Mouse (Mus musculus) midbrain, embryonic 16.5 days (tissue): Measurements from ENCODE around the gene Lrit2. TPM values are rescaled to one million over a fixed set of nuclear protein-coding genes. Genes with fewer than 3 reads are reported as not detected.

Source experiments
- ATAC-seq: fragments of 200-750 bp; cut with Nextera tagmentation; 2 replicates; pipeline ENCODE4 v1.8.0; 2017; ENCODE audit warnings: moderate TSS enrichment
- H3K27ac ChIP-seq: fragments of 300-500 bp; sonication (generic); 2 replicates; pipeline ENCODE4 v1.5.1; 2014; ENCODE audit warnings: mild to moderate bottlenecking, low read length, mixed read lengths
- H3K27me3 ChIP-seq: fragments of 300-500 bp; sonication (generic); 2 replicates; pipeline ENCODE4 v1.6.1; 2014; ENCODE audit warnings: low read depth, low read length, mixed read lengths; ENCODE audit not compliant: control insufficient read depth, insufficient read depth
- H3K36me3 ChIP-seq: fragments of 300-500 bp; sonication (generic); 2 replicates; pipeline ENCODE4 v1.6.1; 2014; ENCODE audit warnings: mild to moderate bottlenecking, low read length, moderate library complexity, mixed read lengths; ENCODE audit not compliant: control insufficient read depth, insufficient read depth
- H3K4me1 ChIP-seq: fragments of 300-500 bp; sonication (generic); 2 replicates; pipeline ENCODE4 v1.6.1; 2014; ENCODE audit warnings: mild to moderate bottlenecking, low read length, mixed read lengths; ENCODE audit not compliant: control insufficient read depth, insufficient read depth
- H3K4me2 ChIP-seq: fragments of 300-500 bp; sonication (generic); 2 replicates; pipeline ENCODE4 v1.6.1; 2014; ENCODE audit warnings: mild to moderate bottlenecking, low read length, mixed read lengths
- H3K4me3 ChIP-seq: fragments of 300-500 bp; sonication (generic); 2 replicates; pipeline ENCODE4 v1.5.1; 2014; ENCODE audit warnings: low read depth, mild to moderate bottlenecking, low read length, moderate library complexity, mixed read lengths
- H3K9ac ChIP-seq: fragments of 300-500 bp; sonication (generic); 2 replicates; pipeline ENCODE4 v1.6.1; 2014; ENCODE audit warnings: low read depth, low read length, mixed read lengths
- H3K9me3 ChIP-seq: fragments of 300-500 bp; sonication (generic); replicated peaks from 2 replicates; pipeline ENCODE4 v1.6.1; 2014; ENCODE audit warnings: mild to moderate bottlenecking, low read length, mixed read lengths; ENCODE audit not compliant: control insufficient read depth, poor library complexity, severe bottlenecking
- WGBS: fragments of 180-500 bp; shearing (Covaris S2); extraction: QIAGEN DNeasy Blood & Tissue Kit; methylation state at CpG from one replicate; pipeline ENCODE4 v1.1.7; 2014; 5-methylcytosine and 5-hydroxymethylcytosine counted together
- polyA plus RNA-seq: library from polyadenylated mRNA; unstranded; fragments of >200 nt; fragmentation: Nextera tagmentation; extraction: Ambion mirVana; gene quantifications from 2 replicates; pipeline ENCODE4 v1.2.1, GENCODE M21; 2015

The Lrit2 gene
- polyA plus RNA-seq, 1 experiment from 2014 or later, result not detected

DNA sequence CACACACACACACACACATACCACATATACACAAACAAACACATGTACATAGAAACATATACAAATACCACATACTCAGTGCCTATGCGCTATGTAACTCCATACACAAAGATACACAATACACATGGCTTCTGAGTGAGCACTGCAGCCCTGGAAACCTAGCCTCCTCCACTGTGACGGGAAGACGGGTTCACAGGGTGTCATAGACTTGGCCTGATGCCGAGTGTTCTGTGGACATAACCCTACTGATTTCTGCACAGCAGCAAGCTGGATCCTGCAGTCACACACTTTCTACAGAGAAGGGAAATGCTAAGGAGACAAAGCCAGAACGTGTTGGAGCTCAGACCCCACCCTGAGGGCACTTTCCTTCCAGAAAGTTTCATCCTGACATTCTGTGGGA is 37.0 kb downstream of the Lrit2 start:
- H3K27me3 ChIP-seq, result no peaks in the 10 kb centered on the region
- no peak overlapping the region for H3K27ac ChIP-seq
- H3K9ac ChIP-seq, result no peak overlapping the region
- no peak overlapping the region for H3K4me3 ChIP-seq
- no peak for ATAC-seq
- no peak overlapping the region for H3K4me2 ChIP-seq
- H3K36me3 ChIP-seq, result no peaks in the 10 kb centered on the region
- H3K4me1 ChIP-seq, result no peaks in the 10 kb centered on the region
- no peaks in the 10 kb centered on the region for H3K9me3 ChIP-seq
- 60% methylated on average over 5 of the region's 5 CpGs for WGBS

DNA sequence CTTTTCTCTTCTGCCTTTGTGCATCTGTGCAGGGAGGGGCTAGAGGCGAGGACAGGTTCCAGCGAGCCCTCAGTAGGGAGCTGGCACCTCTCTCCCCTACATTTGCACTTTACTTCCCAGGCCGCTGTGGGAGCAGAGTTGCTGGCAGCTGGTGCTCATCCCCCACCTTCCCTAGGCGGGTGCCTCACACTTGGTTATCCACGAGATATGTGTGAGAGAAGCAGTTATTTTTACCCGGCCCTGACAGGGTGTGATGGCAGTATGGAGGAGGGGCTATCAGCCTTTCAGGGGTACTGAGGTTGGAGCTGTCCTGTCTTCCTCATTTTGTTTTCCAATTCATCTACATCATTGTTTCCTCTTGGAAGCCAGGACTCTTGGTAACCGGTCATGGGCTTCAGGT is 38.1 kb downstream of the Lrit2 start:
- H3K4me3 ChIP-seq, result no peak overlapping the region
- no peak overlapping the region for H3K27ac ChIP-seq
- 54% methylated on average over 7 of the region's 7 CpGs for WGBS
- no peak for ATAC-seq
- H3K27me3 ChIP-seq, result no peaks in the 10 kb centered on the region
- no peaks in the 10 kb centered on the region for H3K9me3 ChIP-seq
- no peaks in the 10 kb centered on the region for H3K4me1 ChIP-seq
- H3K9ac ChIP-seq, result no peak overlapping the region
- H3K36me3 ChIP-seq, result no peaks in the 10 kb centered on the region
- no peak overlapping the region for H3K4me2 ChIP-seq

DNA sequence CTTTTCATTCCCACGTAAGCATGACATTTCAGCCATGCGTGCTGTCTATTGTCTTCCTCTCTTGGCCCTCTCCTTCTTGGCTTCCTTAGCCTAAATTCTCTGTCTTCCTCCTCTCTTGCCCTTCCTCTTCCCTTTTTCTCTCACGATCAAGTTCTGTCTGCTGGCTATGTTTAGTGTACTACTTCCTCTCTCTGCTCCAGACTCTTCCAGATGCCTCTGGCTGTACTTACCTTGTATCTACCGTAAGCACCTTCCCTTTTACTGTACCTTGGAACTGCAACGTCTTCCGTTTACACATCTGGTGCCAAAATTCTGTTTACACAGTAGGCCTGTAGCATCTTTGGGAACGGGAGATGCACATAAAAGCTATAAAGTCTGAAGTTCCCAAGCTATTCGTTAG is 41.7 kb downstream of the Lrit2 start:
- 84% methylated on average over 8 of the region's 8 CpGs for WGBS
- H3K36me3 ChIP-seq, result no peaks in the 10 kb centered on the region
- no peak overlapping the region for H3K4me2 ChIP-seq
- no peak overlapping the region for H3K27ac ChIP-seq
- H3K27me3 ChIP-seq, result no peaks in the 10 kb centered on the region
- ATAC-seq, result no peak
- H3K4me1 ChIP-seq, result no peaks in the 10 kb centered on the region
- no peak overlapping the region for H3K9ac ChIP-seq
- no peaks in the 10 kb centered on the region for H3K9me3 ChIP-seq
- H3K4me3 ChIP-seq, result no peak overlapping the region

DNA sequence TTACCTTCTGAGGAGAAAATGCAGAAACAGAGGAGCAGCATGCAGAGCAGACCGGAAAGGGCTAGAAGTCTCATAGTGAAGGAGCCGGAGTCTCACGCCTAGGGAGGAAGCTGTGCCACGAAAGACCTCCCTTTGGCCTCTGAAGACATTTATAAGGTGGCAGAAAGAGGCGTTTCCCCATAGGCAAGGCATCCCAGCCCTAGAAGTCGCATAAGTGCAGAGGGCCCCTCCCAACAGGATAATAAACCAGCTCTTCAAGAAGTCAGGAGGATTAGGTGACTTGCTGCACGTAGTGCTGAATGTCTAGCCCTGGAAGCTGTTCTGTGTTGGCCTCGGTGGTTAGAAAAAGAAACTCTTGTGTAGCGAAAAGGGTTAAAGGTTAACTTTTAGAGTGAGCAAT is 42.2 kb downstream of the Lrit2 start:
- no peak overlapping the region for H3K9ac ChIP-seq
- no peak overlapping the region for H3K4me2 ChIP-seq
- no peaks in the 10 kb centered on the region for H3K9me3 ChIP-seq
- no peaks in the 10 kb centered on the region for H3K36me3 ChIP-seq
- no peak overlapping the region for H3K27ac ChIP-seq
- H3K4me3 ChIP-seq, result no peak overlapping the region
- ATAC-seq, result no peak
- 74% methylated on average over 9 of the region's 9 CpGs for WGBS
- no peaks in the 10 kb centered on the region for H3K27me3 ChIP-seq
- no peaks in the 10 kb centered on the region for H3K4me1 ChIP-seq

DNA sequence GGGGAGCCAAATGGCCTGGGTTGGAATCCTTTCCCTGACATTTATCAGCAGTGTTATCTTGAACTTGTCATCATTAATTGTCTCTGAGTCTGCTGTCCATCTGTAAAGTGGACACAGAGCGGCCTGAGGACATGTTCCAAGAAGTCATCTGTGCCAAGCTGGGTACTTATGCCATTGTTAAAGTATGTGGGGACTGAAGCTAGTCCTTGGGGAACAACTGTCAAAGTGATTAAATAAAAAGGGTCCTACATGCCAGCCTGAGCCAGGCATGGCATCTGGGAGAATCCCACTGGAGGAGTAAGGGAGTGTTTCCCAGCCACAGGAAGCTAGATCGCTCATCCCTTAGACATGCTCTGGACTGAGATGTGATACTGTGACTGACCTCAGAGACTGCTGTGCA is 42.7 kb downstream of the Lrit2 start:
- no peak overlapping the region for H3K9ac ChIP-seq
- no peak overlapping the region for H3K4me2 ChIP-seq
- no peaks in the 10 kb centered on the region for H3K9me3 ChIP-seq
- WGBS, result 93% methylated on average over 2 of the region's 2 CpGs
- H3K4me3 ChIP-seq, result no peak overlapping the region
- no peak for ATAC-seq
- no peak overlapping the region for H3K27ac ChIP-seq
- no peaks in the 10 kb centered on the region for H3K27me3 ChIP-seq
- no peaks in the 10 kb centered on the region for H3K36me3 ChIP-seq
- H3K4me1 ChIP-seq, result no peaks in the 10 kb centered on the region

DNA sequence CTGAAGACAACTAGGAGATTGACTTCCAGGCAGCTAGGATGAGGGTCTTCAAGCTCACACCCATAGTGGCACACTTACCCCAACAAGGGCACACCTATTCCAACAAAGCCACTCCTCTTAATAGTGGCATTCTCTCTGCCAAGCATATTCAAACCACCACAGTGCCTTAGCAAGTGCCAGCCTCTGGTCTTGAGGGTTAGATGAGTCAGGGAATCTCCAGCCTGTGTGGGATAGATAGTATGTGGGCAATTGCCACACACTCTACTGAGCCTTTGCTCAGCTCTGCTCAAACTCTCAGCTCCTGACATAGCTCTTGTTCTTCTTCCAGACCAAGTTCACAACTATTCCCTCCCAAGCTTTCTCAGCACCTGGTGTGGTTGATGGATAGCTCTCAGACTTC is 43.6 kb downstream of the Lrit2 start:
- Histone ChIP-seq H3K9ac (no peak overlapping the region), H3K27ac (no peak overlapping the region), H3K4me2 (no peak overlapping the region), H3K27me3 (no peaks in the 10 kb centered on the region), H3K4me1 (no peaks in the 10 kb centered on the region), H3K36me3 (no peaks in the 10 kb centered on the region), H3K4me3 (no peak overlapping the region), H3K9me3 (no peaks in the 10 kb centered on the region)
- ATAC-seq, result no peak

DNA sequence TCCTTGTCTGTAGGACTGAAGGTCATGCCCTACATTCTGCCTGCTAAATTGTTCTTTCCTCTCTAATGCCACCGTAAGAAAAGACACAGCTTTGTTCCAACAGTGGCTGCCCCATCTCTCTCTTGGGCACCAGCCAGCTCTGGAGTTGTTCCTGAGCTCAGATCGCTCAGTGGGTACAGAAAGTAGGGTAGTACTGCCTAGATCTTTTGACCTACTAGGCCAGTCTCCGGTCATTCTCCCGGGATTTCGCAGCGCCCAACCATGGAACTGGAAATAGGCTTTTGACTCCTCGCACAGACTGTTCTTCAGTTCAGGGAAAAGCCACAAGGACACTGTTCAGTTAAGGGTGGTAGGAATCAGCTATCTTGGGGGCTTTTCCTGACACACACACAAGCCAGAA is 45.2 kb downstream of the Lrit2 start:
- Histone ChIP-seq H3K4me3 (no peak overlapping the region), H3K9me3 (no peaks in the 10 kb centered on the region), H3K27ac (no peak overlapping the region), H3K4me1 (no peaks in the 10 kb centered on the region), H3K9ac (no peak overlapping the region), H3K36me3 (no peaks in the 10 kb centered on the region), H3K27me3 (no peaks in the 10 kb centered on the region), H3K4me2 (no peak overlapping the region)
- 92% methylated on average over 7 of the region's 7 CpGs for WGBS
- no peak for ATAC-seq

DNA sequence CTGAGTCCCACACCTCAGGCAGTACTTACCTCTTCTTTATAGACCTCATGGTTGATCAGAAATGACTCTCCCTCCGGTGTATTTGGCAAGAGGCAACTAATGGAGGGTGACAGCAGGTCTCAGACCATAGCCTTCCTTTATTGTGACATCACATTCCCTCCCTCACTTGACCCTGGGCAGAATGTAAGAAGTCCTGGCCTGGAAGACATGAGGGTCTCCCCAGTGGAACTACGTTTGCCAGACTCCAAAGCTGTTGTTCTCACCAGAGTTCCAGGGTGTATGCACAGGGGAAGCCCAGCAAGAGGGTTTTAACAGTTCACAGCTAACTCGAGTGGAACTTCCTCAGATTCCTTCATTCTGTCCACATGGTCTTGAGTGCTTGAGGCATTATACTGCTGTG is 46.2 kb downstream of the Lrit2 start, which contains the start of gene 2610528A11Rik:
2610528A11Rik (minus strand) TSS at position 101 of the 400 bp plus-strand sequence.
- no peak within 1 kb of the TSS for H3K9ac ChIP-seq
- no peak within 1 kb of the TSS for H3K4me3 ChIP-seq
- no peak within 1 kb of the TSS for H3K27ac ChIP-seq
- H3K36me3 ChIP-seq, result peaks cover 3% of the 10 kb centered on the region; the same call in 1 of the 2 replicates
- no peak within 1 kb of the TSS for H3K4me2 ChIP-seq
- H3K4me1 ChIP-seq, result no peaks in the 10 kb centered on the region
- WGBS, result 72% methylated on average over 3 of the region's 3 CpGs
- ATAC-seq, result no peak
- H3K9me3 ChIP-seq, result no peaks in the 10 kb centered on the region
- H3K27me3 ChIP-seq, result no peaks in the 10 kb centered on the region

DNA sequence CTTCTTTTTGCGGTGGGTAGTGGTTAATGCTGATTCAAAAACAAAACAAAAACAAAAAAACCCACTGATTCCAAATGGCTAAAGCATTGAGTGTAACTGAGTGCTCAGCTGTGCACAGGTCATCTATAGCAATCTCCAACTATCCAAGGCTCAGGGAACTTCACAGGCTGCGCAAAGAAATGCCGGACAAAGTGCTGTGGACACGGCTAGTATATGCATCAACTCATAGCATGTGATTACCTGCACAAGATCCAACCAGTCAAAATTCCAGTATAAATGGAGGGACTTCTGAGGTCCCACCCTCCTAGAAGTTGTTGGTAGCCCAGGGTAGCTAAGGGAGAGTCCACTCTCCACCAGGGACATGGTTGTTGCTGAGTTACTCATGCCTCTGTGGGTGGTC is 51.5 kb downstream of the Lrit2 start:
- H3K27me3 ChIP-seq, result no peaks in the 10 kb centered on the region

More for the DNA sequence above, 51.5 kb downstream of the Lrit2 start:
- Histone ChIP-seq H3K27ac (no peak overlapping the region), H3K36me3 (peaks cover 11% of the 10 kb centered on the region; the same call in 1 of the 2 replicates), H3K9me3 (no peaks in the 10 kb centered on the region), H3K4me3 (no peak overlapping the region), H3K4me2 (no peak overlapping the region), H3K4me1 (no peaks in the 10 kb centered on the region), H3K9ac (no peak overlapping the region)
- no peak for ATAC-seq
- 98% methylated on average over 4 of the region's 4 CpGs for WGBS
